ENCODE assay signal across 9 mouse cellular contexts in the genomic region with DNA sequence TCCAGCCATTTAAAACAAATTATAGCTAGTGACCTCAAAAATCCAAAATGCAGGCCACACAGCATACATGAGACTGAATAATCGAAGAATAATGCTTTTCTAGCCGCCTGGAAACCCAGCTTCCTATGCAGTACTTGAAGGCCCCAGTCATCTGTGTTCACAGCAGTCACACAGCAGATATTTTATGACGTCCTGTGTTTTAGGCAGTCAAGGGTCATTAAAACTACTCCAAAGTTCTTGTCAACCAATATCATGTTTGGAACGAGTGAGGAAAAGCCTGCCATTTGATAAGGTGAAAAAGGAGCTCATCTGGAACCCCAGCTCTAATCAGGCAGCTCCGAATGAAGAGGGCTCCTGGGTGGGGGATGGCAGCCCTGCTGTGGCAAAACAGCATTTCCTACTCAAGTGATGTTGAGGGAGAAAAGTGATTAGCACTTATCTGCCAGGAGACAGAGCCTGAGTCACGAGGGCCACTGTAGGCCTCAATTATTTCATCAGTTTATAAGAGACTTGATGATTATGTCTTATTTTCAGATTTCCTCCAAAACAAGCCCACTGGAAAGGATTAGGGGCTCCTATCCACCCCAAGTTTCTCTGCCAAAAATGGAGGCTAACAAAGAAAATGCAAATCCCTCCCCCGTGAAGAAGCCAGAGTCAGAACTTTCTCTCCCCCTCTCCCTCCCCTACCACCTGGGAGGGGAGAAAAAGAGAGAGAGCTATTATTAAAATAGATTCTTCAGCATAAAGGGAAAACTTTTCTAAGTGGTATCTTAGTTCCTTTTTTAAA. TPM values are rescaled to one million over a fixed set of nuclear protein-coding genes. Genes with fewer than 3 reads are reported as not detected.
DNase-seq lines count a peak whose midpoint lies in the region; ATAC-seq and TF ChIP-seq lines count a peak whose summit lies in the region.
"Had no signal": no experiment of that assay in that cellular context is flagged by ENCODE, and none has a peak within 500 bp of the region (broad histone marks: within the 10 kb centered on the region; RNA-seq: fewer than 3 reads in every experiment).

No protein-coding gene starts in this region.

- peak overlapping the region; percentile 95 for H3K4me3 ChIP-seq in kidney, embryonic 14.5 days (ENCODE audit: low read length)
- H3K4me3 ChIP-seq in bone marrow, adult 2 months (replicated peaks; ENCODE audit: control insufficient read depth, low read depth, low read length), result no peak overlapping the region
- H3K4me3 ChIP-seq in hindbrain, embryonic 12.5 days, result 0 out of 2 replicates have a peak overlapping the region, but pooled peaks have one; percentile 80
- H3K4me3 ChIP-seq in megakaryocyte, embryonic 14.5 days (replicated peaks), result peak overlapping the region; percentile 96

- TF ChIP-seq CTCF in bone marrow, adult 2 months (IDR thresholded peaks at IDR 0.05; ENCODE audit: control insufficient read depth, insufficient read depth, low read length), result no peak

- DNase-seq in kidney, postnatal 25 days, result no peak
- no peak for DNase-seq in right cerebral cortex, postnatal 14 days
- no peak for DNase-seq in layer of hippocampus, adult 9-10 months (ENCODE audit: low spot score)
- no peak for DNase-seq in right cerebral cortex, adult 18-20 months
- DNase-seq: kidney, postnatal 14 days had no signal

- WGBS in kidney, embryonic 14.5 days, result 9% methylated on average over 7 of the region's 7 CpGs
- 13% methylated on average over 7 of the region's 7 CpGs for WGBS in bone marrow, adult 2 months
- 29% methylated on average over 7 of the region's 7 CpGs for WGBS in hindbrain, embryonic 12.5 days

- H3K4me2 ChIP-seq in kidney, embryonic 14.5 days (replicated peaks; ENCODE audit: low read depth, low read length), result peak overlapping the region; percentile 54
- peak overlapping the region; percentile 71 for H3K4me2 ChIP-seq in hindbrain, embryonic 12.5 days (replicated peaks)

- H3K9ac ChIP-seq in kidney, embryonic 14.5 days (ENCODE audit: low read depth, low read length), result peak overlapping the region; percentile 99; the same call in 1 of the 2 replicates
- peak overlapping the region; percentile 24; the same call in 1 of the 2 replicates for H3K9ac ChIP-seq in hindbrain, embryonic 12.5 days

- H3K27me3 ChIP-seq in kidney, embryonic 14.5 days (ENCODE audit: control insufficient read depth, insufficient read depth, low read length), result no peaks in the 10 kb centered on the region
- no peaks in the 10 kb centered on the region for H3K27me3 ChIP-seq in hindbrain, embryonic 12.5 days
- H3K27me3 ChIP-seq in megakaryocyte, embryonic 14.5 days (replicated peaks), result no peaks in the 10 kb centered on the region

- H3K9me3 ChIP-seq in kidney, embryonic 14.5 days (ENCODE audit: control insufficient read depth, low read length), result no peaks in the 10 kb centered on the region
- no peaks in the 10 kb centered on the region for H3K9me3 ChIP-seq in hindbrain, embryonic 12.5 days (replicated peaks)
- no peaks in the 10 kb centered on the region for H3K9me3 ChIP-seq in megakaryocyte, embryonic 14.5 days

- no peaks in the 10 kb centered on the region; the same call in 1 of the 2 replicates for H3K36me3 ChIP-seq in kidney, embryonic 14.5 days (ENCODE audit: control insufficient read depth, insufficient read depth, low read length)
- H3K36me3 ChIP-seq in hindbrain, embryonic 12.5 days, result 0 out of 2 replicates have a peak, but pooled peaks cover 3% of the 10 kb centered on the region
- peaks cover 35% of the 10 kb centered on the region for H3K36me3 ChIP-seq in megakaryocyte, embryonic 14.5 days (replicated peaks; ENCODE audit: low read length)

- peak overlapping the region; percentile 62; the same call in 1 of the 2 replicates for H3K27ac ChIP-seq in kidney, embryonic 14.5 days (ENCODE audit: low read depth, low read length)
- H3K27ac ChIP-seq in bone marrow, adult 2 months (ENCODE audit: control insufficient read depth, insufficient read depth, low read depth, low read length, poor library complexity), result peak overlapping the region; percentile 13; the same call in 1 of the 2 replicates
- H3K27ac ChIP-seq in hindbrain, embryonic 12.5 days, result no peak overlapping the region

- no peak for TF ChIP-seq POLR2A in bone marrow, adult 2 months (IDR thresholded peaks at IDR 0.05; ENCODE audit: borderline replicate concordance, control insufficient read depth, low read depth, low read length)

- peaks cover 29% of the 10 kb centered on the region for H3K4me1 ChIP-seq in kidney, embryonic 14.5 days (ENCODE audit: control insufficient read depth, insufficient read depth, low read length)
- peaks cover 6% of the 10 kb centered on the region; the same call in 1 of the 2 replicates for H3K4me1 ChIP-seq in bone marrow, adult 2 months (ENCODE audit: control insufficient read depth, insufficient read depth, low read length)
- peaks cover 59% of the 10 kb centered on the region for H3K4me1 ChIP-seq in hindbrain, embryonic 12.5 days
- H3K4me1 ChIP-seq in megakaryocyte, embryonic 14.5 days, result peaks cover 65% of the 10 kb centered on the region

- ATAC-seq in kidney, embryonic 14.5 days (ENCODE audit: low FRiP score, low TSS enrichment), result no peak
- no peak for ATAC-seq in hindbrain, embryonic 12.5 days (ENCODE audit: low FRiP score)

RNA-seq across cellular contexts. Expression of gene Zfp217, which starts 19.2 kb away (rescaled TPM):
- 5.6 and 6.0 TPM in 2 replicates for polyA plus RNA-seq in kidney, embryonic 14.5 days (2014; fragmentation: Nextera tagmentation; extraction: Ambion mirVana)
- 10.1 and 23.7 TPM in 2 replicates for polyA plus RNA-seq in bone marrow, adult 2 months (2011; ENCODE audit: insufficient read depth, insufficient read length, low replicate concordance, missing spikeins)
- 3.7 and 3.9 TPM in 2 replicates for polyA plus RNA-seq in hindbrain, embryonic 12.5 days (2016; fragmentation: Nextera tagmentation; extraction: Ambion mirVana)
- 1.8 and 3.0 TPM in 2 replicates for polyA plus RNA-seq in megakaryocyte, embryonic 14.5 days (2012; ENCODE audit: insufficient read depth, low replicate concordance)
